Mouse (Mus musculus) cerebellum, adult 2 months (tissue): ENCODE measurements around the gene Filip1l. TPM values are rescaled to one million over a fixed set of nuclear protein-coding genes. Genes with fewer than 3 reads are reported as not detected.

Experiments
- DNase-seq, 2 experiments: peaks; one replicate each; pipeline ENCODE4 v3.0.0; 2021
- H3K27ac ChIP-seq: fragments of 200-500 bp; 2 replicates; pipeline ENCODE4 v1.5.1; 2012; ENCODE audit warnings: low read length, control low read depth, inconsistent platforms; ENCODE audit not compliant: insufficient read depth
- H3K27me3 ChIP-seq: fragments of 200-500 bp; 2 replicates; pipeline ENCODE4 v1.6.1; 2012; ENCODE audit warnings: inconsistent platforms, mild to moderate bottlenecking, low read length, moderate library complexity; ENCODE audit not compliant: control insufficient read depth, insufficient read depth
- H3K4me1 ChIP-seq: fragments of 200-500 bp; 2 replicates; pipeline ENCODE4 v1.6.1; 2011; ENCODE audit warnings: low read length; ENCODE audit not compliant: control insufficient read depth, insufficient read depth
- H3K4me3 ChIP-seq: fragments of 200-500 bp; replicated peaks from 2 replicates; pipeline ENCODE3; 2011; ENCODE audit warnings: mild to moderate bottlenecking, low read depth, low read length, control low read depth; ENCODE audit not compliant: insufficient read depth
- CTCF ChIP-seq: fragments of 200-500 bp; IDR thresholded peaks from 2 replicates; pipeline ENCODE4 v1.5.1; 2011; ENCODE audit warnings: low read depth, mild to moderate bottlenecking, control low read depth, low read length, moderate library complexity, borderline replicate concordance; ENCODE audit not compliant: insufficient read depth
- POLR2A ChIP-seq: fragments of 200-500 bp; IDR thresholded peaks from 2 replicates; pipeline ENCODE4 v1.6.1; 2011; ENCODE audit warnings: low read length, control low read depth, borderline replicate concordance; ENCODE audit not compliant: insufficient read depth
- WGBS: fragments of 180-500 bp; shearing (Covaris S2); methylation state at CpG from one replicate; pipeline ENCODE4 v1.1.7; 2018; 5-methylcytosine and 5-hydroxymethylcytosine counted together
- polyA plus RNA-seq: library from polyadenylated mRNA; depleted of rRNA; stranded (reverse); fragments of >200 nt; gene quantifications from 2 replicates; pipeline ENCODE4 v1.2.3, GENCODE M21; 2012; rRNA removed

Gene Filip1l
- polyA plus RNA-seq, 1 experiment = 1.6 TPM

DNA sequence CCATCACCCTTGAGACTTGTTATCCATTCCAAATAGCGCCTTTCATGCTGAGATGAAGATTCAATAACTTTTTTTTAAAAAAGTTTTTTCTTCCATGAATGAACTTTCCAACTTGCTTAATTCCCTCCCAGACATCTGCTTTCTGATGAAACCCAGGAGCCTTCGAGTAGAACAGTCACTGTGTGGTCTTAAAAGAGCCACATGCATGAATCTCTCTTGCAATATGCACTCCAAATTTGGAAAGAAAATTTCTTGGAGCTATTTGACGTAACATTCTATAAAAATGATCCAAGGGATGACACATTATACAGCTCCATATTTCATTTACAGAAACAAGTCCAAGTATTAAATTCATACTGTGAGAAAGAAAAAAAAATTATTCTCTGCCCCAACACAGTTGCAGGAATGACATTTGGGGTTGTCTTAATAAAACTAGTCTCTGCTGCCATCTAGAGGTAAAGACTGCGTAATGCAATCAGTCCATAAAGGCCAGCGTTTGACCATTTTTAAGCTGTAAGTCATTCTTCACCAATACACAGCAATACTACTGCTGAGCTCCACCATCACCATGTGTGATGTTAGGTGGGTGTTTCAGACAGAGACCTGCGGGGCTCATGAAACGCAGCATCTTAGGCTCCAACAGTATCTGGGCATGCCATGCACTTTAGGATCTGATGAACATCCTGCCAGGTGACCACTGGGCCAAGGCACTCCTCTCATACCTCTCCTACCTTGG is 240.7 kb downstream of the Filip1l start:
- WGBS = 37% methylated on average over 7 of the region's 7 CpGs
- TF ChIP-seq CTCF (peak; percentile 56; the same call in 1 of the 2 replicates), POLR2A (no peak)
- H3K4me1 ChIP-seq = no peaks in the 10 kb centered on the region
- H3K4me3 ChIP-seq = no peak overlapping the region
- DNase-seq = peak; percentile 15 to 35
- no peaks in the 10 kb centered on the region for H3K27me3 ChIP-seq
- no peak overlapping the region for H3K27ac ChIP-seq

DNA sequence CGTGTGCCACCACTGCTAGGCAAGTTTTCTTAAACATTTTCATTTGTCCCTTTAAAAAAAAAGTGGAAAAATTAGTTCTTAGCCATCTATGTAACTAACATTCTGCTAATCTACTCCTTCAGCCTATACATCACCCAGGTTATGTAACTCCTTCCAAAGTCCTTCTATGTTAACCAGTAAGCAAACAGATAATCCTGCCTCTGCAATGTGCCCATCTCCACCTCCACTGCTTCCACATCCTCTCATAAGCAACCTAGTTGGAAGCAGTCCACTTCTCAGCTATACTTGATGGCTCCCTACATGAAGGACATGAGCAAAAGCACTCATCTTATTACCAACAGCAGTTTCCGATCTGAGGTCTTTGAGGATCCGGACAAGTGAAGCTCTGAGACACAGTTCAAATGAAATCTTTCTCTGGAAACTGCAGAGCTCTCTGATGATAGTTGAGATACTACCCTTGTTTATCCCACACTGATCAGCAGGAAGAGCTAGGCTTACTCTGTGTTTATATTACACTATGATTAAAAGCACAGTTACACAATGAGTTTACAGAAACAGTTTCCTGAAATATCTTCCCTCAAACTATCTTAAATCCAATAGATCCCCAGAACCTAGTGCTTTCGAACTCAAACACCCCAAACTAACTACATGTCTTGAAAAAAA is 244.5 kb downstream of the Filip1l start:
- TF ChIP-seq POLR2A (no peak), CTCF (no peak)
- 89% methylated on average over 4 of the region's 4 CpGs for WGBS
- no peak for DNase-seq
- Histone ChIP-seq H3K4me3 (no peak overlapping the region), H3K27me3 (no peaks in the 10 kb centered on the region), H3K4me1 (no peaks in the 10 kb centered on the region), H3K27ac (no peak overlapping the region)

DNA sequence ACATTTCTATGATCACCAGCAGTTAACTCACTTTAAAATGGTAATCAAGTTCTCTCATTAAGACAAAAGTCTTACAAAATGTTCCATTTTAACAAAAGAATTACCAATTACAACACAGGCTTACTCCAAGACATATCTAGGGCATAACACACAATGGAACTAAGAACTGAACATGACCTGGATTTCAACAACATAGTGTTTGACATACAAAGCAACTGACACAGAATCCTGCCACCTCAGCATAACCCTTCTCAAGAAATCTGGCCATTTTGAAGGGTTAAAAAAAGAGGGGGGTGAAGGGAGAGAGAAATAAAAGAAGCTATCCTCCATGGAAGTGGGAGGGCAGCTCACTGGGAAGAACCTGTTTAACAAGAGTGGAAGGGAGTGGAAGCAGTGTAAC is 248.1 kb downstream of the Filip1l start:
- Histone ChIP-seq H3K4me1 (no peaks in the 10 kb centered on the region), H3K27ac (no peak overlapping the region), H3K4me3 (no peak overlapping the region), H3K27me3 (no peaks in the 10 kb centered on the region)
- DNase-seq = no peak
- TF ChIP-seq CTCF (no peak), POLR2A (no peak)

DNA sequence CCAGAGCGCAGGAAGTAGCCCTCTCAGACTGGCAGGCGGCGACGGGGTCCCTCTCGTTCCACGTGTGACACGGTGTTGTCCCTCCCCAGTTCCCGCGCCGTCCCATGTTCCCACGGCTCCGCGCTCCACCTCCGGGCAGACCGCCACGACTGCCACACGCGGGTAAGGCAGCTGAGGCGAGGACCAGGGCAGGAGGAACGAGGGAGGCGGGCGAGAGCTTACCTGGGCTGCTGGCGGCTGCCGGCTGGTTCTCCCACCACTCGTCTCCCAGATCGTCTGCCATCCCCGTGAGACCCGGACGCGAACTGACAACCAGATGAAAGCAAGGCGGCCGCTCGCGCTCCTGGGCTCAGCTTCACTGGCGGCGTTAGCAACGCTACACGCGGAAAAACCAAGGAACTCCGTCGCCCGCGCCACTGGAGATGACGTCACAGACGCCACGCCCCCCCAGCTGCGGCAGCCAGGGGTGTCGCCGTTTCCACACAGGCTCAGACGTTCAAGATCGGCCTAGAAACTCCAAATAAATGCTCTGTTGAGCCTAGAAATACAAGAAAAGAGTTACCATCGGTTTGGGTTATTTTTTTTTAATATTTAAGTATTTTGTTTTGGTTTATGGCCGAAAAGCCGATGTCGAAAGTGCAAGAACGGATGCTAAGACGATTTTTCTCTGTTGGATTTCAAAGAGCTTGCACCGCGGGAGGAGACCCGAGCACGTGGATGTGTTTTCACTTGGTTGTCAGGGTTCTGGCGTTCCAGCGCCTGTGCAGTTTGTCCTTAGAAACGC is 253.7 kb downstream of the Filip1l start, which contains the start of gene Cmss1:
Gene Cmss1, minus strand, starts transcription at position 421 of the 784 bp plus-strand sequence.
- under 1% methylated on average over 64 of the region's 64 CpGs for WGBS
- Histone ChIP-seq H3K4me1 (no peaks in the 10 kb centered on the region), H3K4me3 (peak within 1 kb of the TSS; percentile 61), H3K27me3 (no peaks in the 10 kb centered on the region), H3K27ac (no peak within 1 kb of the TSS)
- DNase-seq = peak; percentile 71 to 82
- TF ChIP-seq CTCF = no peak
- TF ChIP-seq POLR2A = peak; percentile 22; the same call in 1 of the 2 replicates

DNA sequence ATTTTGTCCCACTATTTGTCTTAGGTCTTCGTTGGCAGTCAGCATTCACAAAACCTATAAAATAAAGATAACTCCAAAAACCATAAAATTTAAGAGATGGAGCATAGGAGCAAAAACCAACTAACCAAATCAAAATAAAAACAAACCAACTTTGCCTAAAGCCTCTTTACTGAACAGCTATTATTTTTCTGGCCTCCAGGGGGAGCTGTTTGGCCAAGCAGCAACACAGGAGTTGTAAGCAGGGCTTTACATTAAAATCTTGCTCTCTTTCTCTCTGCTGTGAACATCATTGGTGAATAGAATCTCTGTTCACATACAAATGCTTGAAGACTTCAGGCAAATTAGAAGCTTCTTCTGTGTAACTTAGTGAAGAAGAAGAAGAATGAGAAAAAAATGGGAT is 258.9 kb downstream of the Filip1l start:
- no peak for TF ChIP-seq POLR2A
- TF ChIP-seq CTCF = peak; percentile 59; the same call in 1 of the 2 replicates
- 5% methylated on average over 1 of the region's 1 CpGs for WGBS
- no peaks in the 10 kb centered on the region for H3K4me1 ChIP-seq
- no peak overlapping the region for H3K27ac ChIP-seq
- H3K27me3 ChIP-seq = no peaks in the 10 kb centered on the region
- DNase-seq = peak in 1 of 2 experiments; percentile 14
- H3K4me3 ChIP-seq = no peak overlapping the region

Other genes starting within 250 kb of the Filip1l start
- 50.5 and 51.6 TPM in 2 replicates for gene Tomm70a, start 231.4 kb upstream of the Filip1l start, polyA plus RNA-seq
- gene Nit2, start 185.8 kb upstream of the Filip1l start, polyA plus RNA-seq = 14.4 and 16.5 TPM in 2 replicates
- 39.4 and 42.8 TPM in 2 replicates for gene Tbc1d23, start 121.6 kb upstream of the Filip1l start, polyA plus RNA-seq
- 1.1 TPM in 2 replicates for gene Tmem30c, start 60.2 kb upstream of the Filip1l start, polyA plus RNA-seq